Mouse (Mus musculus): ENCODE data around the gene Cry1.

The Cry1 gene

GRCm38 (mm10) chr10:85161745-85162351 lies 23.0 kb downstream of the Cry1 start:
- peak; percentile 52 for DNase-seq (ENCODE audit: low read depth, low spot score)

GRCm38 (mm10) chr10:85159989-85160619 lies 24.8 kb downstream of the Cry1 start:
- DNase-seq (ENCODE audit: low read depth, low spot score), result no peak

GRCm38 (mm10) chr10:85157451-85157850 lies 27.4 kb downstream of the Cry1 start:
- no peak for DNase-seq (ENCODE audit: low read depth, low spot score)

- DNase-seq (ENCODE audit: low read depth, low spot score), result peak; percentile 44
Observed at GRCm38 (mm10) chr10:85154195-85154594, 30.7 kb downstream of the Cry1 start.

- no peak for DNase-seq (ENCODE audit: low read depth, low spot score)
Observed at GRCm38 (mm10) chr10:85149226-85149625, 35.6 kb downstream of the Cry1 start.

GRCm38 (mm10) chr10:85146282-85146681 lies 38.6 kb downstream of the Cry1 start:
- DNase-seq (ENCODE audit: low read depth, low spot score), result no peak

- no peak for DNase-seq (ENCODE audit: low read depth, low spot score)
Observed at GRCm38 (mm10) chr10:85141465-85141864, 43.4 kb downstream of the Cry1 start.

- no peak for DNase-seq (ENCODE audit: low read depth, low spot score)
Observed at GRCm38 (mm10) chr10:85136573-85136972, 48.3 kb downstream of the Cry1 start.

GRCm38 (mm10) chr10:85128453-85128852 lies 56.4 kb downstream of the Cry1 start:
- no peak for DNase-seq (ENCODE audit: low read depth, low spot score)

- peak; percentile 94 for DNase-seq (ENCODE audit: low read depth, low spot score)
Observed at GRCm38 (mm10) chr10:85127395-85128287, 57.2 kb downstream of the Cry1 start, which contains the start of gene Mterf2. Mterf2 (minus strand) TSS chr10:85128027.

- DNase-seq (ENCODE audit: low read depth, low spot score), result no peak
Observed at GRCm38 (mm10) chr10:85125184-85125583, 59.7 kb downstream of the Cry1 start.

- no peak for DNase-seq (ENCODE audit: low read depth, low spot score)
Observed at GRCm38 (mm10) chr10:85114409-85114808, 70.5 kb downstream of the Cry1 start.

- peak; percentile 5 for DNase-seq (ENCODE audit: low read depth, low spot score)
Observed at GRCm38 (mm10) chr10:85103085-85103885, 81.6 kb downstream of the Cry1 start.

- DNase-seq (ENCODE audit: low read depth, low spot score), result peak; percentile 89
Observed at GRCm38 (mm10) chr10:85102247-85103084, 82.4 kb downstream of the Cry1 start, which contains the start of the genes Fhl4 and Tmem263. Fhl4 (minus strand) TSS chr10:85102495. Tmem263 (plus strand) TSS chr10:85102627.

GRCm38 (mm10) chr10:85101841-85102240 lies 83.0 kb downstream of the Cry1 start:
- DNase-seq (ENCODE audit: low read depth, low spot score), result no peak

Data from retina, postnatal 7 days (tissue).